Mouse (Mus musculus) hindbrain, embryonic 10.5 days (tissue): Measurements from ENCODE around the gene Ddah2. TPM values are rescaled to one million over a fixed set of nuclear protein-coding genes. Genes with fewer than 3 reads are reported as not detected.

Experiments
- DNase-seq: peaks from one replicate; pipeline ENCODE4 v3.0.0-alpha.2; 2017; ENCODE audit warnings: low spot score
- H3K27ac ChIP-seq: fragments of 300-500 bp; sonication (generic); 2 replicates; pipeline ENCODE4 v1.5.1; 2016; ENCODE audit warnings: mild to moderate bottlenecking, moderate library complexity
- H3K27me3 ChIP-seq: fragments of 300-500 bp; sonication (generic); 2 replicates; pipeline ENCODE4 v1.6.1; 2016; ENCODE audit warnings: mild to moderate bottlenecking; ENCODE audit not compliant: poor library complexity, insufficient read depth, severe bottlenecking
- H3K36me3 ChIP-seq: fragments of 300-500 bp; sonication (generic); 2 replicates; pipeline ENCODE4 v1.6.1; 2016; ENCODE audit warnings: mild to moderate bottlenecking, moderate library complexity
- H3K4me1 ChIP-seq: fragments of 300-500 bp; sonication (generic); replicated peaks from 2 replicates; pipeline ENCODE4 v1.6.1; 2016; ENCODE audit warnings: mild to moderate bottlenecking
- H3K4me3 ChIP-seq: fragments of 300-500 bp; sonication (generic); 2 replicates; pipeline ENCODE4 v1.5.1; 2016; ENCODE audit warnings: mild to moderate bottlenecking, moderate library complexity
- H3K9me3 ChIP-seq: fragments of 300-500 bp; sonication (generic); 2 replicates; pipeline ENCODE4 v1.6.1; 2016; ENCODE audit warnings: mild to moderate bottlenecking, moderate library complexity
- WGBS: fragments of 180-500 bp; shearing (Covaris S2); methylation state at CpG from one replicate; pipeline ENCODE4 v1.1.7; 2016; 5-methylcytosine and 5-hydroxymethylcytosine counted together
- polyA plus RNA-seq: library from polyadenylated mRNA; unstranded; fragments of >200 nt; fragmentation: Nextera tagmentation; extraction: Ambion mirVana; gene quantifications from 2 replicates; pipeline ENCODE4 v1.2.1, GENCODE M21; 2016

Gene Ddah2
- 536 and 664 TPM in 2 replicates for polyA plus RNA-seq

GRCm38 (mm10) chr17:35058911-35059892 is at the start of gene Ddah2:
Gene Ddah2, plus strand, starts transcription at chr17:35059035.
- H3K27me3 ChIP-seq, result peaks cover 21% of the 10 kb centered on the region
- peak within 1 kb of the TSS; percentile 99 for H3K27ac ChIP-seq
- peak; percentile 95 for DNase-seq
- peak within 1 kb of the TSS; percentile 93 for H3K4me3 ChIP-seq
- under 1% methylated on average over 57 of the region's 57 CpGs for WGBS
- H3K4me1 ChIP-seq, result peaks cover 42% of the 10 kb centered on the region
- 0 out of 2 replicates have a peak, but pooled peaks cover 2% of the 10 kb centered on the region for H3K9me3 ChIP-seq
- H3K36me3 ChIP-seq, result peaks cover 76% of the 10 kb centered on the region

GRCm38 (mm10) chr17:35009586-35009985 is 49.2 kb upstream of the Ddah2 start:
- no peak overlapping the region for H3K4me3 ChIP-seq
- no peaks in the 10 kb centered on the region for H3K27me3 ChIP-seq
- no peaks in the 10 kb centered on the region for H3K4me1 ChIP-seq
- no peak for DNase-seq
- no peak overlapping the region for H3K27ac ChIP-seq
- H3K9me3 ChIP-seq, result no peaks in the 10 kb centered on the region
- 93% methylated on average over 7 of the region's 7 CpGs for WGBS
- H3K36me3 ChIP-seq, result peaks cover 98% of the 10 kb centered on the region

GRCm38 (mm10) chr17:35011440-35011839 is 47.4 kb upstream of the Ddah2 start:
- H3K4me3 ChIP-seq, result 0 out of 2 replicates have a peak overlapping the region, but pooled peaks have one; percentile 4
- 95% methylated on average over 8 of the region's 8 CpGs for WGBS
- no peak overlapping the region for H3K27ac ChIP-seq
- no peak for DNase-seq
- peaks cover 100% of the 10 kb centered on the region for H3K36me3 ChIP-seq
- H3K4me1 ChIP-seq, result no peaks in the 10 kb centered on the region
- H3K27me3 ChIP-seq, result no peaks in the 10 kb centered on the region
- no peaks in the 10 kb centered on the region for H3K9me3 ChIP-seq

GRCm38 (mm10) chr17:35012430-35012829 is 46.4 kb upstream of the Ddah2 start:
- Histone ChIP-seq H3K4me3 (no peak overlapping the region), H3K9me3 (no peaks in the 10 kb centered on the region), H3K27ac (no peak overlapping the region), H3K36me3 (peaks cover 100% of the 10 kb centered on the region), H3K4me1 (no peaks in the 10 kb centered on the region), H3K27me3 (no peaks in the 10 kb centered on the region)
- no peak for DNase-seq
- WGBS, result 90% methylated on average over 13 of the region's 13 CpGs

- no peak overlapping the region for H3K27ac ChIP-seq
- no peak overlapping the region for H3K4me3 ChIP-seq
- H3K9me3 ChIP-seq, result no peaks in the 10 kb centered on the region
- no peaks in the 10 kb centered on the region for H3K4me1 ChIP-seq
- WGBS, result 84% methylated on average over 6 of the region's 6 CpGs
- no peaks in the 10 kb centered on the region for H3K27me3 ChIP-seq
- DNase-seq, result no peak
- H3K36me3 ChIP-seq, result peaks cover 97% of the 10 kb centered on the region
These were observed 45.6 kb upstream of the Ddah2 start for GRCm38 (mm10) chr17:35013221-35013620.

- Histone ChIP-seq H3K4me3 (peak overlapping the region; percentile 14; the same call in 1 of the 2 replicates), H3K9me3 (no peaks in the 10 kb centered on the region), H3K36me3 (peaks cover 83% of the 10 kb centered on the region), H3K27me3 (no peaks in the 10 kb centered on the region), H3K4me1 (peaks cover 6% of the 10 kb centered on the region; the same call in 1 of the 2 replicates), H3K27ac (peak overlapping the region; percentile 6; the same call in 1 of the 2 replicates)
- WGBS, result 92% methylated on average over 16 of the region's 16 CpGs
- DNase-seq, result no peak
These were observed 43.5 kb upstream of the Ddah2 start for GRCm38 (mm10) chr17:35015296-35015695.

- Histone ChIP-seq H3K27me3 (no peaks in the 10 kb centered on the region), H3K9me3 (no peaks in the 10 kb centered on the region), H3K27ac (peak within 1 kb of the TSS; percentile 6; the same call in 1 of the 2 replicates), H3K36me3 (peaks cover 73% of the 10 kb centered on the region), H3K4me3 (peak within 1 kb of the TSS; percentile 14; the same call in 1 of the 2 replicates), H3K4me1 (peaks cover 15% of the 10 kb centered on the region)
- no peak for DNase-seq
- WGBS, result 87% methylated on average over 12 of the region's 12 CpGs
These were observed 42.5 kb upstream of the Ddah2 start, which contains the start of gene Vwa7 for GRCm38 (mm10) chr17:35016376-35016775. Gene Vwa7, plus strand, starts transcription at chr17:35016579.

GRCm38 (mm10) chr17:35016791-35017705 is 41.8 kb upstream of the Ddah2 start:
- H3K27ac ChIP-seq, result no peak overlapping the region
- 80% methylated on average over 10 of the region's 10 CpGs for WGBS
- peaks cover 22% of the 10 kb centered on the region for H3K4me1 ChIP-seq
- H3K9me3 ChIP-seq, result no peaks in the 10 kb centered on the region
- peaks cover 66% of the 10 kb centered on the region for H3K36me3 ChIP-seq
- DNase-seq, result no peak
- H3K27me3 ChIP-seq, result no peaks in the 10 kb centered on the region
- H3K4me3 ChIP-seq, result no peak overlapping the region

- Histone ChIP-seq H3K27me3 (no peaks in the 10 kb centered on the region), H3K4me1 (peaks cover 24% of the 10 kb centered on the region), H3K9me3 (no peaks in the 10 kb centered on the region), H3K36me3 (peaks cover 60% of the 10 kb centered on the region), H3K27ac (no peak overlapping the region), H3K4me3 (no peak overlapping the region)
- WGBS, result 73% methylated on average over 14 of the region's 14 CpGs
- DNase-seq, result no peak
These were observed 41.2 kb upstream of the Ddah2 start for GRCm38 (mm10) chr17:35017706-35018030.

- 84% methylated on average over 3 of the region's 3 CpGs for WGBS
These were observed 40.7 kb upstream of the Ddah2 start for GRCm38 (mm10) chr17:35018171-35018570.

GRCm38 (mm10) chr17:35019894-35020293 is 38.9 kb upstream of the Ddah2 start:
- H3K9me3 ChIP-seq, result no peaks in the 10 kb centered on the region
- peaks cover 37% of the 10 kb centered on the region for H3K36me3 ChIP-seq
- H3K4me1 ChIP-seq, result peaks cover 40% of the 10 kb centered on the region
- no peaks in the 10 kb centered on the region for H3K27me3 ChIP-seq
- 80% methylated on average over 11 of the region's 11 CpGs for WGBS
- 0 out of 2 replicates have a peak overlapping the region, but pooled peaks have one; percentile 35 for H3K27ac ChIP-seq
- DNase-seq, result no peak
- no peak overlapping the region for H3K4me3 ChIP-seq

More at GRCm38 (mm10) chr17:35018171-35018570, 40.7 kb upstream of the Ddah2 start:
- Histone ChIP-seq H3K4me3 (no peak overlapping the region), H3K27me3 (no peaks in the 10 kb centered on the region), H3K27ac (no peak overlapping the region), H3K9me3 (no peaks in the 10 kb centered on the region), H3K36me3 (peaks cover 55% of the 10 kb centered on the region), H3K4me1 (peaks cover 24% of the 10 kb centered on the region)
- DNase-seq, result no peak

GRCm38 (mm10) chr17:35020551-35020950 is 38.3 kb upstream of the Ddah2 start:
- Histone ChIP-seq H3K36me3 (peaks cover 31% of the 10 kb centered on the region), H3K27ac (no peak overlapping the region; the same call in 1 of the 2 replicates), H3K27me3 (no peaks in the 10 kb centered on the region), H3K4me1 (peaks cover 44% of the 10 kb centered on the region), H3K4me3 (no peak overlapping the region; the same call in 1 of the 2 replicates), H3K9me3 (no peaks in the 10 kb centered on the region)
- no peak for DNase-seq
- 91% methylated on average over 8 of the region's 8 CpGs for WGBS
